Mouse (Mus musculus) heart, postnatal 25 days (tissue): ENCODE results near the gene Atp8b4. TPM values are rescaled to one million over a fixed set of nuclear protein-coding genes. Genes with fewer than 3 reads are reported as not detected.

ENCODE experiments used
- DNase-seq: peaks from one replicate; pipeline ENCODE4 v3.0.0; 2022; ENCODE audit warnings: low spot score
- intact Hi-C: fragments of 180-260 bp; cut with DNase I; formaldehyde crosslinking; loops from one replicate; pipeline ENCODE4 v1.15.1; 2025
- total RNA-seq, 2 experiments: library from RNA; stranded (reverse); gene quantifications; 2 replicates each; pipeline ENCODE4 v1.2.3; 2021

Atp8b4 gene
- total RNA-seq, 2 experiments from 2014 or later: 0.25 to 0.52 TPM

- peak; percentile 19 for DNase-seq
- intact Hi-C loops: no loop called here
Measured at GRCm38 (mm10) chr2:126450210-126450936, 50.1 kb downstream of the Atp8b4 start.

GRCm38 (mm10) chr2:126445039-126445438 is 55.4 kb downstream of the Atp8b4 start:
- intact Hi-C loops: no loop called here
- DNase-seq: no peak

GRCm38 (mm10) chr2:126441586-126441985 is 58.9 kb downstream of the Atp8b4 start:
- intact Hi-C loops: no loop called here
- no peak for DNase-seq

- no peak for DNase-seq
- intact Hi-C loops: no loop called here
Measured at GRCm38 (mm10) chr2:126434712-126435111, 65.8 kb downstream of the Atp8b4 start.

- intact Hi-C loops: no loop called here
- DNase-seq: no peak
Measured at GRCm38 (mm10) chr2:126434305-126434704, 66.2 kb downstream of the Atp8b4 start.

- no peak for DNase-seq
- intact Hi-C loops: no loop called here
Measured at GRCm38 (mm10) chr2:126432481-126433066, 67.9 kb downstream of the Atp8b4 start.

GRCm38 (mm10) chr2:126429282-126429681 is 71.2 kb downstream of the Atp8b4 start:
- DNase-seq: no peak
- intact Hi-C loops: loop anchor here (5.0 to 10.0 kb wide), 2 partner anchors 424 to 537 kb away; no protein-coding TSS in a partner anchor

GRCm38 (mm10) chr2:126425223-126425622 is 75.3 kb downstream of the Atp8b4 start:
- no peak for DNase-seq
- intact Hi-C loops: loop anchor here (5.0 to 10.0 kb wide), 2 partner anchors 420 to 533 kb away; no protein-coding TSS in a partner anchor

- DNase-seq: no peak
- intact Hi-C loops: loop anchor here (5.0 to 10.0 kb wide), 2 partner anchors 420 to 532 kb away; no protein-coding TSS in a partner anchor
Measured at GRCm38 (mm10) chr2:126424714-126425113, 75.8 kb downstream of the Atp8b4 start.

GRCm38 (mm10) chr2:126420901-126421300 is 79.6 kb downstream of the Atp8b4 start:
- intact Hi-C loops: loop anchor here (10.0 kb wide), 1 partner anchor 416 kb away; no protein-coding TSS in a partner anchor
- DNase-seq: no peak

- DNase-seq: no peak
- intact Hi-C loops: no loop called here
Measured at GRCm38 (mm10) chr2:126418916-126419315, 81.6 kb downstream of the Atp8b4 start.

GRCm38 (mm10) chr2:126416772-126417171 is 83.7 kb downstream of the Atp8b4 start:
- no peak for DNase-seq
- intact Hi-C loops: no loop called here

GRCm38 (mm10) chr2:126415981-126416380 is 84.5 kb downstream of the Atp8b4 start:
- intact Hi-C loops: no loop called here
- DNase-seq: no peak

- intact Hi-C loops: no loop called here
- no peak for DNase-seq
Measured at GRCm38 (mm10) chr2:126412759-126413158, 87.7 kb downstream of the Atp8b4 start.

GRCm38 (mm10) chr2:126399454-126399853 is 101.0 kb downstream of the Atp8b4 start:
- intact Hi-C loops: no loop called here
- no peak for DNase-seq

GRCm38 (mm10) chr2:126399017-126399416 is 101.5 kb downstream of the Atp8b4 start:
- DNase-seq: no peak
- intact Hi-C loops: no loop called here

- no peak for DNase-seq
- intact Hi-C loops: no loop called here
Measured at GRCm38 (mm10) chr2:126398216-126398615, 102.3 kb downstream of the Atp8b4 start.

GRCm38 (mm10) chr2:126397513-126397912 is 103.0 kb downstream of the Atp8b4 start:
- intact Hi-C loops: no loop called here
- no peak for DNase-seq

- DNase-seq: no peak
- intact Hi-C loops: no loop called here
Measured at GRCm38 (mm10) chr2:126394924-126395323, 105.5 kb downstream of the Atp8b4 start.

GRCm38 (mm10) chr2:126387458-126388037 is 112.9 kb downstream of the Atp8b4 start:
- intact Hi-C loops: no loop called here
- DNase-seq: no peak

- intact Hi-C loops: no loop called here
Measured at GRCm38 (mm10) chr2:126386056-126386455, 114.4 kb downstream of the Atp8b4 start.

More at GRCm38 (mm10) chr2:126386056-126386455, 114.4 kb downstream of the Atp8b4 start:
- no peak for DNase-seq
